ENCODE assay signal across 11 mouse cellular contexts in the genomic region with DNA sequence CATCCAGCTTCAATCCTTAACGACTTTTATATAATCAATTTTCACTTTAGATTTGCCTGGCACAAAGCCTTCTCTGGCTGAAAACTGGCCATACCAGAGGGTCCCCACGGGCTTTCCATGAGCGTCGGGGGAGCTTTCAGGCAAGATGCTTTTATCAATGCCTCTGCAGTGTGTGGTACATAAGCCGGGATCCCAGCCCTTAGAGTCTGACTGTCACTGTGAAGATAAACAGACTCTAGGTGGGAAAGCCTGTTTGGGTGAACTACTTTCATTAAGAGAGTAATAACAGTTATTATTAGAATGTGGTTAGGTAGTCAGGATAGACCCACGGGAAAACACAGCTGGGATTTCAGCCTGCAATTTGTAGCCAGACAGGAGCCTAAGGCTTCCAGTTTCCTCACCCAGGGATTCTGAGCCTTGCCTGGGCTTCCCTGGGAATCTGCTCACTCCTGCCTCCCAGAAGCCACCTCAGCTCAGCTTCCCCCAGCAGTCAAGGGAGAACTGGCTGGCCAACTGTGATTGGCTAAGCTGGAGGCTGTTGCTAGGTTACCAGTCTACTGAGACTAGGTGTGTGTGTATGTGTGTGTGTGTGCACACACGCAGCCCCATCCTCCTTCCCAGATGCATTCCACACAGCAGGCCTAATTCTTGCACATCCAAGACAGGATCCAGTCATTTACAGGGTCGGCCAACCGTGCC. TPM values are rescaled to one million over a fixed set of nuclear protein-coding genes. Genes with fewer than 3 reads are reported as not detected.
A peak's percentile ranks its signal among the peaks of the same experiment; 100 is the strongest.
DNase-seq lines count a peak whose midpoint lies in the region; ATAC-seq lines count a peak whose summit lies in the region.
"Had no signal": no experiment of that assay in that cellular context is flagged by ENCODE, and none has a peak within 500 bp of the region (broad histone marks: within the 10 kb centered on the region; RNA-seq: fewer than 3 reads in every experiment).

No protein-coding gene starts in this region.

- no peak overlapping the region for H3K9ac ChIP-seq in forebrain, embryonic 13.5 days
- H3K9ac ChIP-seq in hindbrain, embryonic 13.5 days = no peak overlapping the region
- no peak overlapping the region for H3K9ac ChIP-seq in heart, embryonic 11.5 days (ENCODE audit: low read depth, low read length)

- peak; percentile 92 for ATAC-seq in forebrain, embryonic 13.5 days
- peak; percentile 96 for ATAC-seq in hindbrain, embryonic 13.5 days (ENCODE audit: low FRiP score)
- no peak for ATAC-seq in heart, embryonic 11.5 days (replicated peaks; ENCODE audit: insufficient number of reproducible peaks, low FRiP score, low TSS enrichment)
- ATAC-seq: intestine, embryonic 16.5 days had no signal

- no peak overlapping the region for H3K4me2 ChIP-seq in forebrain, embryonic 13.5 days
- H3K4me2 ChIP-seq in hindbrain, embryonic 13.5 days = peak overlapping the region; percentile 13; the same call in 1 of the 2 replicates
- H3K4me2 ChIP-seq in heart, embryonic 11.5 days = no peak overlapping the region

- H3K36me3 ChIP-seq in forebrain, embryonic 13.5 days (ENCODE audit: poor library complexity, severe bottlenecking) = no peaks in the 10 kb centered on the region
- no peaks in the 10 kb centered on the region for H3K36me3 ChIP-seq in hindbrain, embryonic 13.5 days
- H3K36me3 ChIP-seq in heart, embryonic 11.5 days (ENCODE audit: control insufficient read depth, insufficient read depth, low read length) = no peaks in the 10 kb centered on the region

- intact Hi-C loops in left cerebral cortex, postnatal 25 days (cut with DNase I) = no loop called here

- WGBS in forebrain, embryonic 13.5 days = 71% methylated on average over 9 of the region's 9 CpGs
- WGBS in hindbrain, embryonic 13.5 days = 46% methylated on average over 9 of the region's 9 CpGs
- WGBS in heart, embryonic 11.5 days (ENCODE audit: insufficient replicate concordance) = 51% methylated on average over 9 of the region's 9 CpGs

- no peak overlapping the region for H3K4me3 ChIP-seq in forebrain, embryonic 13.5 days
- no peak overlapping the region for H3K4me3 ChIP-seq in hindbrain, embryonic 13.5 days
- H3K4me3 ChIP-seq in heart, embryonic 11.5 days (ENCODE audit: low read depth, low read length) = no peak overlapping the region

- peak; percentile 83 to 93 for DNase-seq in left cerebral cortex, postnatal 25 days (ENCODE audit: low spot score in 2 of 2)
- DNase-seq in right cerebral cortex, adult 18-20 months = peak; percentile 91
- no peak for DNase-seq in cerebellum, postnatal 14 days
- no peak for DNase-seq in B cell, adult 2 months
- DNase-seq in spleen, adult 18-20 months = no peak
- DNase-seq: lung, adult 2 months; thymus, postnatal 4 days had no signal

- no peaks in the 10 kb centered on the region for H3K9me3 ChIP-seq in forebrain, embryonic 13.5 days (replicated peaks)
- no peaks in the 10 kb centered on the region for H3K9me3 ChIP-seq in hindbrain, embryonic 13.5 days
- 0 out of 2 replicates have a peak, but pooled peaks cover 2% of the 10 kb centered on the region for H3K9me3 ChIP-seq in heart, embryonic 11.5 days (replicated peaks; ENCODE audit: control insufficient read depth, low read length)

- peak overlapping the region; percentile 70 for H3K27ac ChIP-seq in forebrain, embryonic 13.5 days
- peak overlapping the region; percentile 92 for H3K27ac ChIP-seq in hindbrain, embryonic 13.5 days
- H3K27ac ChIP-seq in heart, embryonic 11.5 days (ENCODE audit: low read depth, low read length) = no peak overlapping the region

- H3K27me3 ChIP-seq in forebrain, embryonic 13.5 days = no peaks in the 10 kb centered on the region
- no peaks in the 10 kb centered on the region for H3K27me3 ChIP-seq in hindbrain, embryonic 13.5 days
- H3K27me3 ChIP-seq in heart, embryonic 11.5 days (ENCODE audit: control insufficient read depth, insufficient read depth, low read length) = no peaks in the 10 kb centered on the region

- peaks cover 9% of the 10 kb centered on the region; the same call in 1 of the 2 replicates for H3K4me1 ChIP-seq in forebrain, embryonic 13.5 days
- H3K4me1 ChIP-seq in hindbrain, embryonic 13.5 days (replicated peaks) = peaks cover 22% of the 10 kb centered on the region
- no peaks in the 10 kb centered on the region for H3K4me1 ChIP-seq in heart, embryonic 11.5 days (ENCODE audit: control insufficient read depth, insufficient read depth, low read length)

RNA-seq across cellular contexts. Expression of a gene that starts 11.3 kb away (rescaled TPM):
- polyA plus RNA-seq in forebrain, embryonic 13.5 days (2015; fragmentation: Nextera tagmentation; extraction: Ambion mirVana) = not detected in 2 replicates
- 0.08 TPM in 1 of 2 replicates, not detected in the other for polyA plus RNA-seq in hindbrain, embryonic 13.5 days (2015; fragmentation: Nextera tagmentation; extraction: Ambion mirVana)
- total RNA-seq in left cerebral cortex, postnatal 25 days (2021) = under 1 TPM; 0.46 to 0.57 TPM
- 0.06 TPM in 1 of 2 replicates, not detected in the other for polyA plus RNA-seq in heart, embryonic 11.5 days (2014; fragmentation: Nextera tagmentation; extraction: Ambion mirVana)

RNA-seq across cellular contexts. Expression of a gene that starts 45.6 kb away (rescaled TPM):
- 0.15 and 0.25 TPM in 2 replicates for polyA plus RNA-seq in forebrain, embryonic 13.5 days (2015; fragmentation: Nextera tagmentation; extraction: Ambion mirVana)
- polyA plus RNA-seq in hindbrain, embryonic 13.5 days (2015; fragmentation: Nextera tagmentation; extraction: Ambion mirVana) = 0.31 and 0.57 TPM in 2 replicates
- total RNA-seq in left cerebral cortex, postnatal 25 days (2021) = 10 to 100 TPM in 1 of 2 experiments, 1 to 10 TPM in 1; 9.5 to 11.4 TPM
- polyA plus RNA-seq in heart, embryonic 11.5 days (2014; fragmentation: Nextera tagmentation; extraction: Ambion mirVana) = 0.06 TPM in 1 of 2 replicates, not detected in the other

Comparison
In these comparisons a context has a peak if more than half of its experiments do, and no peak if none do; other contexts are left out.
1. DNase-seq: peak in left cerebral cortex, postnatal 25 days (2 of 2) and right cerebral cortex, adult 18-20 months (single experiment); none in cerebellum, postnatal 14 days (0 of 2), B cell, adult 2 months (0 of 2) and spleen, adult 18-20 months (0 of 2).